Mouse (Mus musculus) neural tube, embryonic 14.5 days (tissue): ENCODE results near the gene Itsn2. TPM values are rescaled to one million over a fixed set of nuclear protein-coding genes. Genes with fewer than 3 reads are reported as not detected.

Experiments
- ATAC-seq: fragments of 200-750 bp; cut with Nextera tagmentation; 2 replicates; pipeline ENCODE4 v1.8.0; 2017; ENCODE audit warnings: low read depth, mild to moderate bottlenecking, moderate TSS enrichment, moderate library complexity
- H3K27ac ChIP-seq: fragments of 300-500 bp; sonication (generic); 2 replicates; pipeline ENCODE4 v1.5.1; 2014; ENCODE audit warnings: low read depth, mild to moderate bottlenecking, control low read depth, low read length, moderate library complexity, mixed read lengths
- H3K27me3 ChIP-seq: fragments of 300-500 bp; sonication (generic); 2 replicates; pipeline ENCODE4 v1.6.1; 2014; ENCODE audit warnings: low read length; ENCODE audit not compliant: control insufficient read depth, insufficient read depth
- H3K36me3 ChIP-seq: fragments of 300-500 bp; sonication (generic); 2 replicates; pipeline ENCODE4 v1.6.1; 2014; ENCODE audit warnings: low read length, mixed read lengths; ENCODE audit not compliant: control insufficient read depth, insufficient read depth
- H3K4me1 ChIP-seq: fragments of 300-500 bp; sonication (generic); 2 replicates; pipeline ENCODE4 v1.6.1; 2014; ENCODE audit warnings: low read length; ENCODE audit not compliant: control insufficient read depth, insufficient read depth
- H3K4me2 ChIP-seq: fragments of 300-500 bp; sonication (generic); 2 replicates; pipeline ENCODE4 v1.6.1; 2014; ENCODE audit warnings: mild to moderate bottlenecking, low read depth, low read length, control low read depth
- H3K4me3 ChIP-seq: fragments of 300-500 bp; sonication (generic); 2 replicates; pipeline ENCODE4 v1.5.1; 2014; ENCODE audit warnings: low read depth, low read length, control low read depth, mixed read lengths
- H3K9ac ChIP-seq: fragments of 300-500 bp; sonication (generic); replicated peaks from 2 replicates; pipeline ENCODE4 v1.6.1; 2014; ENCODE audit warnings: low read depth, mild to moderate bottlenecking, control low read depth, low read length, mixed read lengths
- H3K9me3 ChIP-seq: fragments of 300-500 bp; sonication (generic); 2 replicates; pipeline ENCODE4 v1.6.1; 2016; ENCODE audit warnings: low read length; ENCODE audit not compliant: control insufficient read depth
- WGBS: fragments of 180-500 bp; shearing (Covaris S2); extraction: QIAGEN DNeasy Blood & Tissue Kit; methylation state at CpG from one replicate; pipeline ENCODE4 v1.1.7; 2014; 5-methylcytosine and 5-hydroxymethylcytosine counted together
- polyA plus RNA-seq: library from polyadenylated mRNA; unstranded; fragments of >200 nt; fragmentation: Nextera tagmentation; extraction: Ambion mirVana; gene quantifications from 2 replicates; pipeline ENCODE4 v1.2.1, GENCODE M21; 2014

The Itsn2 gene
- polyA plus RNA-seq, 1 experiment from 2014 or later, result 30.2 TPM

DNA sequence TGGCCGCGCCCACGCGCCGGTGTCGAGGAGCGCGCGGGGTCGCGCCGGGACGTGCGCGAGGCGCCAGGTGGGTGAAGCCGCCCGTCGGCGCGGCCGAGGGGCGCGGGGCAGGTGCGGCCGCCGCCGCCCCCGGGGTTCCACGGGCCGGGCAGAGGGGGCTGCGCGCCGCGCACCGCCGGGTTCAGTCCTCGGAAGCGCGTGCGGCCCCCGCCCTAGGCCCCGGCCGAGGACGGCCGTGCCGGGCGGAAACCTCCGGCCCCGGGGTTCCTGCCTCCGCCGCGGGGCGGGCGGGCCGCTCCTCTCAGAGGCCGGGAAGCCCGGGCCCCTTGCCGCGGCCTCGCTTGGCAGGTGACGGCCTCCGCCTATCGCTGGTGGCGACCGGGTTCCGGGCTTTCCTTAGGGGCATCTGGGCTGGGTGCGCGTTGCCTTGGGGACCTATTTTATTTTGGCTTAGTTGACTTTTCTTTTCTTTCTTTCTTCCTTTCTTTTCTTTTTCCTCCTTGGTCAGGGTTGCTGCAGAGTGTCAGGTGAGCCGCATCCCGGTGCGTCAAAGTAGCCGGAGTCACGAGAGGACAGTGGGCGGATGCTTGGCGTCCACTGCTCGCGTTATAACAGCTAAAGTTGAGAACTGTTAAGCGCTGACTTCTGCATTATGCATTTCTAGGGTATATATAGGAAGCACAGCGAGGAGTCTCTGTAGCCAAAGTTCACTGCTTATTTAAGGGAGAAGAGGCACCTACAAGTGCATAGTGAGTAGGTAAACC lies 910 bp downstream of the Itsn2 start:
- Histone ChIP-seq H3K4me3 (peak overlapping the region; percentile 88), H3K9ac (peak overlapping the region; percentile 90), H3K27me3 (no peaks in the 10 kb centered on the region), H3K27ac (peak overlapping the region; percentile 44; the same call in 1 of the 2 replicates), H3K36me3 (no peaks in the 10 kb centered on the region), H3K9me3 (no peaks in the 10 kb centered on the region), H3K4me2 (peak overlapping the region; percentile 83), H3K4me1 (no peaks in the 10 kb centered on the region; the same call in 1 of the 2 replicates)
- peak; percentile 84 for ATAC-seq
- under 1% methylated on average over 45 of the region's 80 CpGs for WGBS

DNA sequence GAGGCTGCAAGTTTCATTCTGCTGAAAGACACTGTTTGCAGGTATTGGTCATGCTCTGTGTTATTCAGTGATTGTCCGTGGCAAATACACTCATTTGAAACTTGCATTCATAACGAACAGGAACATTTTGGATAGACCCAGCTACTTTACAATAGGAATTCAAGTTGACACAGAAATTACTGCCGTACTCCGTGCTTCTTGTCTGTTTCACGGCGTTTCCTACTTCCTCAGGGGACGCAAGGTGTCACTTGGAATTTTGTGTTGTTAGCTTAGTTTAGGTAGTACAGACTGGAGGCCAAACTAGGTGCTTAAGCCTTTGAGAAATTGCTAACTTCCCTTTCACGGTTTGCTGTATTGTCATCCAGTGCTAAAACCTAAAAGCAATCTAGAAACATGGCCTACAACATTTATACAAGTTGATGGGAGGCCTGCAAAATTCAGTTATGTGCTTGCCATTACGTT lies 1.5 kb downstream of the Itsn2 start:
- Histone ChIP-seq H3K27me3 (no peaks in the 10 kb centered on the region), H3K9me3 (no peaks in the 10 kb centered on the region), H3K27ac (no peak overlapping the region), H3K4me3 (peak overlapping the region; percentile 88), H3K4me2 (peak overlapping the region; percentile 83), H3K36me3 (no peaks in the 10 kb centered on the region), H3K9ac (peak overlapping the region; percentile 90; the same call in 1 of the 2 replicates), H3K4me1 (no peaks in the 10 kb centered on the region; the same call in 1 of the 2 replicates)
- ATAC-seq, result no peak
- 65% methylated on average over 9 of the region's 9 CpGs for WGBS

DNA sequence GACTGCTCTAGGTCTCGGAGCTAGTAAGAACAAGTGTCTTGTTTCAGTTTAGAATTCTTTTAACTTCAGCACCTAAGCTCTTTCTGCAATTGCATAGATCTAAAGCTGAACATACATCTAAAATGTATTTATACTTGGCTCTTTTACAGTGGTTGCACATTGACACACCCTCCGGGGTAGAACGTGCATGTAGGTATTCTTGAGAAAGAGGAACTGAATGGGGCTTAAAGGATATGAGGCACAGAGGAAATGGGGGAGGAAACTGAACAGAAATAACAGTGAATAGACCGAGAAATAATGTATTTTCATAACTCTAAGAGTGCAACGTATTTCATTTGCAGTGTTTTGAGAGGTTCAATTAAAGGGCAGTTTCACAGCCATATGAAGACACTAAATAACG lies 2.6 kb downstream of the Itsn2 start:
- Histone ChIP-seq H3K27ac (no peak overlapping the region), H3K9ac (no peak overlapping the region), H3K27me3 (no peaks in the 10 kb centered on the region), H3K4me2 (no peak overlapping the region), H3K4me1 (no peaks in the 10 kb centered on the region; the same call in 1 of the 2 replicates), H3K9me3 (no peaks in the 10 kb centered on the region), H3K4me3 (no peak overlapping the region), H3K36me3 (no peaks in the 10 kb centered on the region)
- 72% methylated on average over 6 of the region's 6 CpGs for WGBS
- no peak for ATAC-seq

DNA sequence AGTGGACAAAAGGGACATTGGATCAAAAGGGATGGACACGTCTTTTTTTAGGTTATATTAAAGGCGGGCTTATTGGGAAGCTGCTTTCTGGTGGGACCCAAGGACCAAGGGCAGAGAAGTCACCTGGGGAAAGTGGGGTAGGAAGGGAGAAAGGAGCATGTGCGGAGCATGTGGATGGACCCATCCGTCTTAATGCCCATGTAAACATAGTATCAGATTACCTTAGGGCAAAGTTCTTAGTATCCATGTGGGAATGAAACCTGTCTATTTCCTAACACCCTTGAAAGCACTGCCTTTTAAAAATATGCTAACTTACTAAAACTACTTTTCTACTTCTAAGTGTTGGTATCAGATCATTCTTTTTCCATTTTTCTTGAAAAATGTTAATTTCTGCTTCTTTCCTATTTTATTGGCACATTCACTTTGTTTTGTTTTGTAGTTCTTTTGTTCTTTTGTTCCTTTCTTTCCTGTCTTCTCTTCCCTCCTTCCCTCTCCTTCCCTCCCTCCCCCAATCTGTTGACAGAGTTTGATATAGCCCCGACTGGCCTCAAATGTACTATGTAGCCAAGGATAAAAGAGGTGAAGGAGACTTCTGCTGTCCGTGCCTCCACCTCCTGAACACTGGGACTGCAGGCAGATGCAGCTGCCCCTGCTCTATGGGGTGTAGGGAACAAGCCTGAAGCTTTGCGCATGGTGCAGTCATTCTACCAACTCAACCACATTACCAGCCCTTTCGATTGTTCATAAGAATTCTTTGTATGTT lies 6.4 kb downstream of the Itsn2 start:
- Histone ChIP-seq H3K9ac (no peak overlapping the region), H3K9me3 (no peaks in the 10 kb centered on the region), H3K36me3 (no peaks in the 10 kb centered on the region), H3K27ac (no peak overlapping the region), H3K4me2 (no peak overlapping the region), H3K27me3 (no peaks in the 10 kb centered on the region), H3K4me1 (no peaks in the 10 kb centered on the region), H3K4me3 (no peak overlapping the region)
- no peak for ATAC-seq
- WGBS, result 66% methylated on average over 8 of the region's 8 CpGs

- WGBS, result 71% methylated on average over 4 of the region's 4 CpGs
- H3K36me3 ChIP-seq, result no peaks in the 10 kb centered on the region
These were observed 7.3 kb downstream of the Itsn2 start for GRCm38 (mm10) chr12:4599713-4600112.

GRCm38 (mm10) chr12:4606625-4607024 lies 14.2 kb downstream of the Itsn2 start:
- H3K4me2 ChIP-seq, result no peak overlapping the region
- 45% methylated on average over 3 of the region's 3 CpGs for WGBS
- H3K27ac ChIP-seq, result no peak overlapping the region
- H3K4me1 ChIP-seq, result no peaks in the 10 kb centered on the region
- no peaks in the 10 kb centered on the region for H3K27me3 ChIP-seq
- H3K9me3 ChIP-seq, result no peaks in the 10 kb centered on the region
- no peak overlapping the region for H3K4me3 ChIP-seq
- H3K9ac ChIP-seq, result no peak overlapping the region
- H3K36me3 ChIP-seq, result no peaks in the 10 kb centered on the region
- no peak for ATAC-seq

More at GRCm38 (mm10) chr12:4599713-4600112, 7.3 kb downstream of the Itsn2 start:
- Histone ChIP-seq H3K27ac (no peak overlapping the region), H3K9ac (no peak overlapping the region), H3K27me3 (no peaks in the 10 kb centered on the region), H3K9me3 (no peaks in the 10 kb centered on the region), H3K4me2 (no peak overlapping the region), H3K4me3 (no peak overlapping the region), H3K4me1 (no peaks in the 10 kb centered on the region)
- ATAC-seq, result no peak

- Histone ChIP-seq H3K27me3 (no peaks in the 10 kb centered on the region), H3K9ac (no peak overlapping the region)
- 78% methylated on average over 2 of the region's 2 CpGs for WGBS
These were observed 22.3 kb downstream of the Itsn2 start for GRCm38 (mm10) chr12:4614722-4615121.

GRCm38 (mm10) chr12:4624201-4624600 lies 31.8 kb downstream of the Itsn2 start:
- no peaks in the 10 kb centered on the region for H3K4me1 ChIP-seq
- H3K9me3 ChIP-seq, result no peaks in the 10 kb centered on the region
- no peaks in the 10 kb centered on the region for H3K36me3 ChIP-seq
- no peak overlapping the region for H3K27ac ChIP-seq
- WGBS, result 84% methylated on average over 1 of the region's 1 CpGs
- H3K27me3 ChIP-seq, result no peaks in the 10 kb centered on the region
- no peak overlapping the region for H3K4me3 ChIP-seq
- no peak overlapping the region for H3K9ac ChIP-seq
- ATAC-seq, result no peak
- H3K4me2 ChIP-seq, result no peak overlapping the region

More at GRCm38 (mm10) chr12:4614722-4615121, 22.3 kb downstream of the Itsn2 start:
- Histone ChIP-seq H3K4me3 (no peak overlapping the region), H3K4me1 (no peaks in the 10 kb centered on the region), H3K9me3 (no peaks in the 10 kb centered on the region), H3K36me3 (no peaks in the 10 kb centered on the region), H3K27ac (no peak overlapping the region), H3K4me2 (no peak overlapping the region)
- no peak for ATAC-seq

- Histone ChIP-seq H3K4me3 (no peak overlapping the region), H3K27me3 (no peaks in the 10 kb centered on the region), H3K4me1 (no peaks in the 10 kb centered on the region), H3K9me3 (no peaks in the 10 kb centered on the region), H3K27ac (no peak overlapping the region), H3K4me2 (no peak overlapping the region), H3K9ac (no peak overlapping the region), H3K36me3 (peaks cover 18% of the 10 kb centered on the region; the same call in 1 of the 2 replicates)
- WGBS, result 93% methylated on average over 8 of the region's 8 CpGs
- ATAC-seq, result no peak
These were observed 40.5 kb downstream of the Itsn2 start for GRCm38 (mm10) chr12:4632957-4633356.
